Mouse (Mus musculus) adrenal gland (tissue): ENCODE measurements around the gene Dscam.

ENCODE experiments used
- intact Hi-C: fragments of 180-260 bp; cut with DNase I; formaldehyde crosslinking; loops from one replicate; pipeline ENCODE4 v1.15.1; 2025

Dscam gene

GRCm38 (mm10) chr16:96600791-96601190, 569.8 kb downstream of the Dscam start:
- intact Hi-C loops: no loop called here

GRCm38 (mm10) chr16:96599401-96600060, 571.0 kb downstream of the Dscam start:
- intact Hi-C loops: no loop called here

GRCm38 (mm10) chr16:96575841-96576240, 594.7 kb downstream of the Dscam start:
- intact Hi-C loops: no loop called here

- intact Hi-C loops: no loop called here
Measured at GRCm38 (mm10) chr16:96567428-96567827, 603.1 kb downstream of the Dscam start.

GRCm38 (mm10) chr16:96563350-96564257, 606.9 kb downstream of the Dscam start:
- intact Hi-C loops: no loop called here

GRCm38 (mm10) chr16:96559796-96560195, 610.8 kb downstream of the Dscam start:
- intact Hi-C loops: no loop called here

- intact Hi-C loops: no loop called here
Measured at GRCm38 (mm10) chr16:96558341-96558740, 612.2 kb downstream of the Dscam start.

- intact Hi-C loops: no loop called here
Measured at GRCm38 (mm10) chr16:96556621-96557020, 613.9 kb downstream of the Dscam start.

- intact Hi-C loops: no loop called here
Measured at GRCm38 (mm10) chr16:96555412-96555811, 615.1 kb downstream of the Dscam start.

GRCm38 (mm10) chr16:96552680-96553079, 617.9 kb downstream of the Dscam start:
- intact Hi-C loops: no loop called here

- intact Hi-C loops: no loop called here
Measured at GRCm38 (mm10) chr16:96541056-96541455, 629.5 kb downstream of the Dscam start.
